Mouse (Mus musculus) limb, embryonic 14.5 days (tissue): ENCODE measurements at regions not wholly inside any gene's neighbourhood (a gene's known extent, or its start where the extent isn't known, plus 50 kb on each side); places are given as distances from the start of the nearest gene placed in this dataset.

Experiments
- ATAC-seq: fragments of 200-750 bp; cut with Nextera tagmentation; 2 replicates; pipeline ENCODE4 v1.8.0; 2017; ENCODE audit warnings: low read depth, moderate number of reproducible peaks, moderate TSS enrichment; ENCODE audit not compliant: low FRiP score
- DNase-seq: peaks from one replicate; pipeline ENCODE4 v3.0.0-alpha.2; 2015; ENCODE audit warnings: low spot score
- H3K27ac ChIP-seq: fragments of 300-500 bp; sonication (generic); replicated peaks from 2 replicates; pipeline ENCODE4 v1.5.1; 2014; ENCODE audit warnings: low read depth, mild to moderate bottlenecking, low read length, moderate library complexity, mixed read lengths
- H3K27me3 ChIP-seq: fragments of 300-500 bp; sonication (generic); 2 replicates; pipeline ENCODE4 v1.6.1; 2014; ENCODE audit warnings: low read length, mixed read lengths; ENCODE audit not compliant: control insufficient read depth, insufficient read depth
- H3K36me3 ChIP-seq: fragments of 300-500 bp; sonication (generic); 2 replicates; pipeline ENCODE4 v1.6.1; 2014; ENCODE audit warnings: mild to moderate bottlenecking, low read length, moderate library complexity, mixed read lengths; ENCODE audit not compliant: control insufficient read depth, insufficient read depth
- H3K4me1 ChIP-seq: fragments of 300-500 bp; sonication (generic); 2 replicates; pipeline ENCODE4 v1.6.1; 2014; ENCODE audit warnings: antibody characterized with exemption, low read length, mixed read lengths; ENCODE audit not compliant: control insufficient read depth, insufficient read depth
- H3K4me2 ChIP-seq: fragments of 300-500 bp; sonication (generic); replicated peaks from 2 replicates; pipeline ENCODE4 v1.6.1; 2014; ENCODE audit warnings: low read depth, mild to moderate bottlenecking, low read length, moderate library complexity; ENCODE audit not compliant: severe bottlenecking
- H3K4me3 ChIP-seq: fragments of 300-500 bp; sonication (generic); replicated peaks from 2 replicates; pipeline ENCODE4 v1.5.1; 2014; ENCODE audit warnings: low read length
- H3K9ac ChIP-seq: fragments of 300-500 bp; sonication (generic); 2 replicates; pipeline ENCODE4 v1.6.1; 2014; ENCODE audit warnings: mild to moderate bottlenecking, low read depth, low read length, moderate library complexity; ENCODE audit not compliant: severe bottlenecking
- H3K9me3 ChIP-seq: fragments of 300-500 bp; sonication (generic); 2 replicates; pipeline ENCODE4 v1.6.1; 2016; ENCODE audit warnings: low read length; ENCODE audit not compliant: control insufficient read depth
- POLR2A ChIP-seq: fragments of 200-500 bp; IDR thresholded peaks from 2 replicates; pipeline ENCODE4 v1.8.0; 2012; ENCODE audit warnings: inconsistent platforms, mild to moderate bottlenecking, moderate library complexity, borderline replicate concordance; ENCODE audit not compliant: insufficient read depth, insufficient read length; ENCODE audit errors: extremely low read depth
- WGBS: fragments of 180-500 bp; shearing (Covaris S2); extraction: QIAGEN DNeasy Blood & Tissue Kit; methylation state at CpG from one replicate; pipeline ENCODE4 v1.1.7; 2014; 5-methylcytosine and 5-hydroxymethylcytosine counted together

GRCm38 (mm10) chr1:75631729-75632128 lies 85.7 kb downstream of the Slc4a3 start:
- no peaks in the 10 kb centered on the region for H3K4me1 ChIP-seq
- ATAC-seq = peak; percentile 37; the same call in 1 of the 2 replicates
- H3K9ac ChIP-seq = no peak overlapping the region
- H3K9me3 ChIP-seq = no peaks in the 10 kb centered on the region
- no peak overlapping the region for H3K27ac ChIP-seq
- H3K4me3 ChIP-seq = no peak overlapping the region
- H3K36me3 ChIP-seq = no peaks in the 10 kb centered on the region
- no peaks in the 10 kb centered on the region for H3K27me3 ChIP-seq
- WGBS = 17% methylated on average over 1 of the region's 1 CpGs
- no peak overlapping the region for H3K4me2 ChIP-seq
- DNase-seq = no peak
- no peak for TF ChIP-seq POLR2A

- WGBS = 87% methylated on average over 4 of the region's 4 CpGs
- Histone ChIP-seq H3K27me3 (no peaks in the 10 kb centered on the region), H3K36me3 (no peaks in the 10 kb centered on the region), H3K9ac (no peak overlapping the region), H3K4me1 (no peaks in the 10 kb centered on the region), H3K4me3 (no peak overlapping the region), H3K27ac (no peak overlapping the region), H3K9me3 (no peaks in the 10 kb centered on the region), H3K4me2 (no peak overlapping the region)
- DNase-seq = no peak
- TF ChIP-seq POLR2A = no peak
- no peak for ATAC-seq
Observed at GRCm38 (mm10) chr1:75635591-75635990, 89.5 kb downstream of the Slc4a3 start.

- H3K4me3 ChIP-seq = no peak overlapping the region
- H3K4me1 ChIP-seq = no peaks in the 10 kb centered on the region
- 61% methylated on average over 8 of the region's 8 CpGs for WGBS
- no peak for ATAC-seq
- H3K27ac ChIP-seq = no peak overlapping the region
- H3K36me3 ChIP-seq = no peaks in the 10 kb centered on the region
- no peaks in the 10 kb centered on the region for H3K9me3 ChIP-seq
- H3K9ac ChIP-seq = no peak overlapping the region
- no peak overlapping the region for H3K4me2 ChIP-seq
- no peaks in the 10 kb centered on the region for H3K27me3 ChIP-seq
- TF ChIP-seq POLR2A = no peak
- no peak for DNase-seq
Observed at GRCm38 (mm10) chr1:75639031-75640001, 93.2 kb downstream of the Slc4a3 start.

GRCm38 (mm10) chr1:75642496-75642895 lies 96.4 kb downstream of the Slc4a3 start:
- DNase-seq (no peak), ATAC-seq (no peak)
- no peak overlapping the region for H3K4me3 ChIP-seq
- no peaks in the 10 kb centered on the region for H3K36me3 ChIP-seq
- no peaks in the 10 kb centered on the region for H3K4me1 ChIP-seq
- H3K4me2 ChIP-seq = no peak overlapping the region
- H3K27me3 ChIP-seq = no peaks in the 10 kb centered on the region
- H3K9ac ChIP-seq = no peak overlapping the region
- no peaks in the 10 kb centered on the region for H3K9me3 ChIP-seq
- 62% methylated on average over 3 of the region's 3 CpGs for WGBS
- H3K27ac ChIP-seq = no peak overlapping the region
- no peak for TF ChIP-seq POLR2A

GRCm38 (mm10) chr1:75652547-75652946 lies 106.5 kb downstream of the Slc4a3 start:
- Histone ChIP-seq H3K36me3 (no peaks in the 10 kb centered on the region), H3K4me2 (no peak overlapping the region), H3K4me3 (no peak overlapping the region), H3K9me3 (no peaks in the 10 kb centered on the region), H3K4me1 (peaks cover 19% of the 10 kb centered on the region), H3K27me3 (no peaks in the 10 kb centered on the region), H3K9ac (no peak overlapping the region), H3K27ac (no peak overlapping the region)
- ATAC-seq = 0 out of 2 replicates have a peak, but pooled peaks have one; percentile 50
- DNase-seq = peak; percentile 91
- WGBS = 8% methylated on average over 10 of the region's 10 CpGs
- no peak for TF ChIP-seq POLR2A
